In genomic region chr5:77093961-77094360, GRCm38 (mm10) we compare ENCODE assay signal across 8 mouse cellular contexts. TPM values are rescaled to one million over a fixed set of nuclear protein-coding genes. Genes with fewer than 3 reads are reported as not detected.
DNase-seq lines count a peak whose midpoint lies in the region; ATAC-seq and TF ChIP-seq lines count a peak whose summit lies in the region.

No protein-coding gene starts in this region.

- intact Hi-C loops in left cerebral cortex, adult 2 months (cut with DNase I), result no loop called here

- H3K27ac ChIP-seq in left cerebral cortex, adult 2 months, result no peak overlapping the region
- peak overlapping the region; percentile 83; the same call in 1 of the 2 replicates for H3K27ac ChIP-seq in forebrain, embryonic 10.5 days
- H3K27ac ChIP-seq in intestine, embryonic 16.5 days (ENCODE audit: low read length), result no peak overlapping the region

- H3K4me1 ChIP-seq in forebrain, embryonic 10.5 days, result peaks cover 79% of the 10 kb centered on the region
- H3K4me1 ChIP-seq in intestine, embryonic 16.5 days (ENCODE audit: control insufficient read depth, insufficient read depth, low read length), result peaks cover 9% of the 10 kb centered on the region; the same call in 1 of the 2 replicates

- no peak overlapping the region for H3ac ChIP-seq in myocyte (ENCODE audit: control insufficient read depth, insufficient read length)

- H3K79me2 ChIP-seq in myocyte (ENCODE audit: control insufficient read depth, insufficient read depth), result no peaks in the 10 kb centered on the region

- 0 out of 2 replicates have a peak overlapping the region, but pooled peaks have one; percentile 79 for H3K9ac ChIP-seq in intestine, embryonic 16.5 days (ENCODE audit: low read depth, low read length)

- peak overlapping the region; percentile 33 for H3K4me3 ChIP-seq in left cerebral cortex, adult 2 months
- H3K4me3 ChIP-seq in forebrain, embryonic 10.5 days, result peak overlapping the region; percentile 73
- H3K4me3 ChIP-seq in intestine, embryonic 16.5 days (ENCODE audit: low read length), result peak overlapping the region; percentile 77
- peak overlapping the region; percentile 14 for H3K4me3 ChIP-seq in myocyte

- H3K27me3 ChIP-seq in forebrain, embryonic 10.5 days (ENCODE audit: poor library complexity, severe bottlenecking), result peaks cover 82% of the 10 kb centered on the region
- no peaks in the 10 kb centered on the region for H3K27me3 ChIP-seq in intestine, embryonic 16.5 days (replicated peaks; ENCODE audit: control insufficient read depth, insufficient read depth, low read length)
- H3K27me3 ChIP-seq in myocyte (ENCODE audit: control insufficient read depth, insufficient read depth, insufficient read length), result no peaks in the 10 kb centered on the region

- TF ChIP-seq POLR2A in myocyte (IDR thresholded peaks at IDR 0.05; ENCODE audit: insufficient read length, low read depth), result no peak

- no peaks in the 10 kb centered on the region for H3K36me3 ChIP-seq in forebrain, embryonic 10.5 days (replicated peaks)
- H3K36me3 ChIP-seq in intestine, embryonic 16.5 days (ENCODE audit: control insufficient read depth, insufficient read depth, low read length), result no peaks in the 10 kb centered on the region
- H3K36me3 ChIP-seq in myocyte (ENCODE audit: control insufficient read depth, insufficient read depth), result no peaks in the 10 kb centered on the region

- H3K4me2 ChIP-seq in intestine, embryonic 16.5 days (ENCODE audit: low read depth, low read length), result peak overlapping the region; percentile 89
- H3K4me2 ChIP-seq in myocyte (ENCODE audit: low read depth), result no peak overlapping the region

- 34% methylated on average over 8 of the region's 8 CpGs for WGBS in forebrain, embryonic 10.5 days
- 29% methylated on average over 8 of the region's 8 CpGs for WGBS in intestine, embryonic 16.5 days

- ATAC-seq in intestine, embryonic 16.5 days, result no peak

- no peaks in the 10 kb centered on the region for H3K9me3 ChIP-seq in forebrain, embryonic 10.5 days
- no peaks in the 10 kb centered on the region for H3K9me3 ChIP-seq in intestine, embryonic 16.5 days (ENCODE audit: control insufficient read depth, low read length)

- no peak for TF ChIP-seq CTCF in left cerebral cortex, adult 2 months (IDR thresholded peaks at IDR 0.05)

- DNase-seq in left cerebral cortex, adult 2 months (ENCODE audit: extremely low spot score in 1 of 2, low spot score in 2 of 2), result no peak
- DNase-seq in left cerebral cortex, adult 18-20 months (ENCODE audit: low spot score in 2 of 2), result no peak
- DNase-seq in forebrain, embryonic 10.5 days (ENCODE audit: extremely low spot score, low spot score), result no peak
- DNase-seq in adrenal gland, adult (ENCODE audit: inconsistent age in 2 of 2, low spot score in 1 of 2), result no peak
- DNase-seq in right cerebral cortex, adult 18-20 months, result no peak
- no peak for DNase-seq in gastrocnemius, adult 18-20 months (ENCODE audit: low spot score)

TF ChIP-seq in myocyte, 11 proteins besides CTCF, POLR2A, EP300 and RAD21:
- TF ChIP-seq TCF12 (IDR thresholded peaks at IDR 0.05; ENCODE audit: insufficient read depth, poor library complexity, severe bottlenecking), result no peak
- TF ChIP-seq USF1 (IDR thresholded peaks at IDR 0.05; ENCODE audit: low read depth), result no peak
- no peak for TF ChIP-seq TCF3 (IDR thresholded peaks at IDR 0.05; ENCODE audit: insufficient read length, low read depth)
- TF ChIP-seq E2F4 (IDR thresholded peaks at IDR 0.05; ENCODE audit: insufficient read depth), result no peak
- no peak for TF ChIP-seq MYOD1 (IDR thresholded peaks at IDR 0.05; ENCODE audit: control insufficient read depth in 1 of 3, insufficient read length in 2 of 3, low read depth in 2 of 3)
TF ChIP-seq in myocyte: peak in this region for 0.

RNA-seq across cellular contexts. Expression of gene Hopx, which starts 21.0 kb away (rescaled TPM):
- total RNA-seq in left cerebral cortex, adult 2 months (2021), result 10 to 100 TPM; 26.2 to 26.5 TPM
- total RNA-seq in left cerebral cortex, adult 18-20 months (2021), result 10 to 100 TPM; 23.4 to 31.3 TPM
- 0.23 and 0.55 TPM in 2 replicates for polyA plus RNA-seq in forebrain, embryonic 10.5 days (2016; fragmentation: Nextera tagmentation; extraction: Ambion mirVana)
- 2.8 and 4.4 TPM in 2 replicates for polyA plus RNA-seq in intestine, embryonic 16.5 days (2015; fragmentation: Nextera tagmentation; extraction: Ambion mirVana)
- 0.68 TPM for polyA plus RNA-seq in myocyte (2012; fragmentation: generic; extraction: Trizol)
- 1 to 10 TPM; 2.6 to 3.3 TPM for total RNA-seq in gastrocnemius, adult 18-20 months (2021)

Comparison
In these comparisons a context has a peak if more than half of its experiments do, and no peak if none do; other contexts are left out.
1. H3K4me3 ChIP-seq: peak in every context shown above with its lines; median percentile 77 in intestine, embryonic 16.5 days; 73 in forebrain, embryonic 10.5 days; 33 in left cerebral cortex, adult 2 months; 14 in myocyte.
2. RNA of gene Hopx, which starts 21.0 kb away (total RNA-seq): 23.4 to 31.3 TPM in left cerebral cortex, adult 18-20 months and 26.2 to 26.5 TPM in left cerebral cortex, adult 2 months; 2.6 to 3.3 TPM in gastrocnemius, adult 18-20 months; every median in the first group is over 4 times any median in the second.